Mouse (Mus musculus): ENCODE data around the gene Cbarp.

The Cbarp gene

GRCm38 (mm10) chr10:80130403-80131031 is 10.1 kb downstream of the Cbarp start:
- DNase-seq (ENCODE audit: low read depth, low spot score), result no peak

GRCm38 (mm10) chr10:80129846-80130245 is 10.8 kb downstream of the Cbarp start:
- DNase-seq (ENCODE audit: low read depth, low spot score), result no peak

- DNase-seq (ENCODE audit: low read depth, low spot score), result no peak
These were observed 12.7 kb downstream of the Cbarp start for GRCm38 (mm10) chr10:80127920-80128319.

GRCm38 (mm10) chr10:80123932-80124562 is 16.6 kb downstream of the Cbarp start:
- DNase-seq (ENCODE audit: low read depth, low spot score), result no peak

- DNase-seq (ENCODE audit: low read depth, low spot score), result no peak
These were observed 19.0 kb downstream of the Cbarp start for GRCm38 (mm10) chr10:80121639-80122038.

- no peak for DNase-seq (ENCODE audit: low read depth, low spot score)
These were observed 20.5 kb downstream of the Cbarp start for GRCm38 (mm10) chr10:80120146-80120545.

GRCm38 (mm10) chr10:80118552-80118951 is 22.1 kb downstream of the Cbarp start:
- DNase-seq (ENCODE audit: low read depth, low spot score), result no peak

GRCm38 (mm10) chr10:80117736-80118135 is 22.9 kb downstream of the Cbarp start:
- DNase-seq (ENCODE audit: low read depth, low spot score), result no peak

GRCm38 (mm10) chr10:80116927-80117691 is 23.5 kb downstream of the Cbarp start:
- DNase-seq (ENCODE audit: low read depth, low spot score), result no peak

GRCm38 (mm10) chr10:80116563-80116926 is 24.1 kb downstream of the Cbarp start:
- DNase-seq (ENCODE audit: low read depth, low spot score), result no peak

GRCm38 (mm10) chr10:80115944-80116335 is 24.7 kb downstream of the Cbarp start:
- DNase-seq (ENCODE audit: low read depth, low spot score), result no peak

GRCm38 (mm10) chr10:80115290-80115943 is 25.2 kb downstream of the Cbarp start, which contains the start of gene Stk11:
Gene Stk11 (plus strand): TSS chr10:80115803.
- peak; percentile 100 for DNase-seq (ENCODE audit: low read depth, low spot score)

- peak; percentile 93 for DNase-seq (ENCODE audit: low read depth, low spot score)
These were observed 26.0 kb downstream of the Cbarp start for GRCm38 (mm10) chr10:80114341-80115284.

- DNase-seq (ENCODE audit: low read depth, low spot score), result no peak
These were observed 33.0 kb downstream of the Cbarp start for GRCm38 (mm10) chr10:80107678-80108077.

- no peak for DNase-seq (ENCODE audit: low read depth, low spot score)
These were observed 34.7 kb downstream of the Cbarp start for GRCm38 (mm10) chr10:80105926-80106325.

GRCm38 (mm10) chr10:80105460-80105859 is 35.2 kb downstream of the Cbarp start, which contains the start of gene Sbno2:
Gene Sbno2 (minus strand): TSS chr10:80105571.
- DNase-seq (ENCODE audit: low read depth, low spot score), result no peak

- DNase-seq (ENCODE audit: low read depth, low spot score), result no peak
These were observed 36.5 kb downstream of the Cbarp start for GRCm38 (mm10) chr10:80104181-80104580.

GRCm38 (mm10) chr10:80103032-80103431 is 37.6 kb downstream of the Cbarp start:
- no peak for DNase-seq (ENCODE audit: low read depth, low spot score)

GRCm38 (mm10) chr10:80102216-80102915 is 38.3 kb downstream of the Cbarp start:
- DNase-seq (ENCODE audit: low read depth, low spot score), result peak; percentile 87

GRCm38 (mm10) chr10:80100982-80101381 is 39.7 kb downstream of the Cbarp start:
- DNase-seq (ENCODE audit: low read depth, low spot score), result no peak
